Mouse (Mus musculus) intestine, embryonic 14.5 days (tissue): ENCODE results near the gene Map3k5. TPM values are rescaled to one million over a fixed set of nuclear protein-coding genes. Genes with fewer than 3 reads are reported as not detected.

Experiments used
- ATAC-seq: fragments of 200-750 bp; cut with Nextera tagmentation; replicated peaks from 2 replicates; pipeline ENCODE4 v1.8.0; 2017; ENCODE audit warnings: low read depth, moderate number of reproducible peaks, moderate TSS enrichment, moderate library complexity; ENCODE audit not compliant: low FRiP score, low TSS enrichment
- DNase-seq: peaks from one replicate; pipeline ENCODE4 v3.0.0-alpha.2; 2018; ENCODE audit warnings: low spot score
- H3K27ac ChIP-seq: fragments of 300-500 bp; sonication (generic); 2 replicates; pipeline ENCODE4 v1.5.1; 2014; ENCODE audit warnings: low read depth, mild to moderate bottlenecking, control low read depth
- H3K27me3 ChIP-seq: fragments of 300-500 bp; sonication (generic); replicated peaks from 2 replicates; pipeline ENCODE4 v1.6.1; 2014; ENCODE audit warnings: low read length, control low read depth; ENCODE audit not compliant: control insufficient read depth, insufficient read depth
- H3K36me3 ChIP-seq: fragments of 300-500 bp; sonication (generic); 2 replicates; pipeline ENCODE4 v1.6.1; 2014; ENCODE audit warnings: low read length, control low read depth; ENCODE audit not compliant: control insufficient read depth, insufficient read depth
- H3K4me1 ChIP-seq: fragments of 300-500 bp; sonication (generic); replicated peaks from 2 replicates; pipeline ENCODE4 v1.6.1; 2014; ENCODE audit warnings: low read length, control low read depth, mixed read lengths; ENCODE audit not compliant: control insufficient read depth, insufficient read depth
- H3K4me2 ChIP-seq: fragments of 300-500 bp; sonication (generic); 2 replicates; pipeline ENCODE4 v1.6.1; 2014; ENCODE audit warnings: low read length
- H3K4me3 ChIP-seq: fragments of 300-500 bp; sonication (generic); 2 replicates; pipeline ENCODE4 v1.5.1; 2014; ENCODE audit warnings: low read depth, low read length, control low read depth, mixed read lengths
- H3K9ac ChIP-seq: fragments of 300-500 bp; sonication (generic); 2 replicates; pipeline ENCODE4 v1.6.1; 2014; ENCODE audit warnings: mild to moderate bottlenecking, low read length
- H3K9me3 ChIP-seq: fragments of 300-500 bp; sonication (generic); 2 replicates; pipeline ENCODE4 v1.6.1; 2016; ENCODE audit warnings: low read length, control low read depth; ENCODE audit not compliant: control insufficient read depth
- WGBS: fragments of 180-500 bp; shearing (Covaris S2); extraction: QIAGEN DNeasy Blood & Tissue Kit; methylation state at CpG from one replicate; pipeline ENCODE4 v1.1.7; 2014; 5-methylcytosine and 5-hydroxymethylcytosine counted together
- polyA plus RNA-seq: library from polyadenylated mRNA; unstranded; fragments of >200 nt; fragmentation: Nextera tagmentation; extraction: Ambion mirVana; gene quantifications from 2 replicates; pipeline ENCODE4 v1.2.1, GENCODE M21; 2014

The Map3k5 gene
- polyA plus RNA-seq: 2.8 and 3.1 TPM in 2 replicates

GRCm38 (mm10) chr10:19934384-19935294 lies at the start of gene Map3k5:
Gene Map3k5 (plus strand): TSS chr10:19934472.
- H3K4me3 ChIP-seq: peak within 1 kb of the TSS; percentile 74
- H3K27me3 ChIP-seq: peaks cover 2% of the 10 kb centered on the region; the same call in 1 of the 2 replicates
- no peaks in the 10 kb centered on the region for H3K9me3 ChIP-seq
- H3K36me3 ChIP-seq: no peaks in the 10 kb centered on the region
- peak within 1 kb of the TSS; percentile 77 for H3K27ac ChIP-seq
- DNase-seq (peak; percentile 83), ATAC-seq (peak; percentile 65)
- H3K9ac ChIP-seq: peak within 1 kb of the TSS; percentile 64
- peaks cover 12% of the 10 kb centered on the region for H3K4me1 ChIP-seq
- peak within 1 kb of the TSS; percentile 74 for H3K4me2 ChIP-seq
- under 1% methylated on average over 88 of the region's 95 CpGs for WGBS

DNA sequence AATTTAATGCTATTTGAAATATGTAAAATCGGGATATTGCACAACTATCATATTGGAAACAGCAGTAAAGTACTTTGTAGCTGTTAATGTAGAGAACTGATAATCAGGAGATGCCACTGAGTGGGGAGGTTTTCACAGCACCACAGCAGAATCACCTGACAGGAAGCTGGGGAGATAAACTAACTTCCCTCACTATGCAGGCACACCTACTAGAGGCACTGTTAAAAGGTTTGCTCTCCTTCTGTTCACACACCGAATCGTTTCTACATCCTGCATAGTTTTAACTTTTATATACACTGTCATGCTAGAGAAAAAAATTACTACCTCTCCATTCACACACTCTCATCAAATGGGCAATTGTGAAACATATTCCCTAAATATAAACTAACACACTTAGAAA lies 48.0 kb upstream of the Map3k5 start:
- ATAC-seq (no peak), DNase-seq (no peak)
- no peaks in the 10 kb centered on the region for H3K27me3 ChIP-seq
- H3K4me2 ChIP-seq: no peak overlapping the region
- no peak overlapping the region for H3K9ac ChIP-seq
- no peaks in the 10 kb centered on the region for H3K9me3 ChIP-seq
- H3K27ac ChIP-seq: no peak overlapping the region
- peaks cover 7% of the 10 kb centered on the region; the same call in 1 of the 2 replicates for H3K36me3 ChIP-seq
- H3K4me3 ChIP-seq: no peak overlapping the region
- no peaks in the 10 kb centered on the region for H3K4me1 ChIP-seq
- 73% methylated on average over 3 of the region's 3 CpGs for WGBS

DNA sequence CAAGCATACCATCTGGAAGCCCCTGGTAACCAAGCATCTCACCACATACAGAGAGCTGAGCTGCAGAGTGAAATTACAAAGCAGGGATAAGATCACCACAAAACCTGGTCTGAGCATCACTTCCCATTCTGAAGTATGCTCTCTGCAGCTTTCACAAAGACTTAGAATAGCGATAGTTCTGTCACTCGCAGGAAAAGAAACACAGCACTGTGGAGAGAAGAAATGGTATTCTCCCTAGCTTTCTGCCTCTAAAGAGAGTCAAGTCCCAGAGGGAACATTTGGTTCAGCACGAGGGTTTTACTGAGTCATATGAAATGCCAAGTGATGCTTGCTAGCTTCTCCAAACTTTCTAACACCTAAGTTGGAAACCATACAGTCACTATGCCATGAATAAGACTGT lies 44.4 kb upstream of the Map3k5 start:
- Histone ChIP-seq H3K27me3 (no peaks in the 10 kb centered on the region), H3K9ac (no peak overlapping the region), H3K4me2 (no peak overlapping the region), H3K4me1 (0 out of 2 replicates have a peak, but pooled peaks cover 3% of the 10 kb centered on the region), H3K36me3 (0 out of 2 replicates have a peak, but pooled peaks cover 6% of the 10 kb centered on the region), H3K9me3 (no peaks in the 10 kb centered on the region), H3K27ac (no peak overlapping the region), H3K4me3 (no peak overlapping the region)
- DNase-seq (no peak), ATAC-seq (no peak)
- 89% methylated on average over 3 of the region's 3 CpGs for WGBS

GRCm38 (mm10) chr10:19891686-19892085 lies 42.6 kb upstream of the Map3k5 start:
- no peak for DNase-seq

GRCm38 (mm10) chr10:19893146-19893545 lies 41.1 kb upstream of the Map3k5 start:
- Histone ChIP-seq H3K4me1 (0 out of 2 replicates have a peak, but pooled peaks cover 3% of the 10 kb centered on the region), H3K27ac (no peak overlapping the region), H3K9me3 (no peaks in the 10 kb centered on the region), H3K4me3 (no peak overlapping the region), H3K9ac (no peak overlapping the region), H3K27me3 (no peaks in the 10 kb centered on the region), H3K36me3 (0 out of 2 replicates have a peak, but pooled peaks cover 6% of the 10 kb centered on the region), H3K4me2 (no peak overlapping the region)
- no peak for ATAC-seq
- 43% methylated on average over 6 of the region's 6 CpGs for WGBS
- no peak for DNase-seq

More at GRCm38 (mm10) chr10:19891686-19892085, 42.6 kb upstream of the Map3k5 start:
- Histone ChIP-seq H3K4me2 (no peak overlapping the region), H3K27me3 (no peaks in the 10 kb centered on the region), H3K9me3 (no peaks in the 10 kb centered on the region), H3K36me3 (0 out of 2 replicates have a peak, but pooled peaks cover 6% of the 10 kb centered on the region), H3K27ac (no peak overlapping the region), H3K9ac (no peak overlapping the region), H3K4me3 (no peak overlapping the region), H3K4me1 (0 out of 2 replicates have a peak, but pooled peaks cover 3% of the 10 kb centered on the region)
- no peak for ATAC-seq
- WGBS: 56% methylated on average over 3 of the region's 3 CpGs

DNA sequence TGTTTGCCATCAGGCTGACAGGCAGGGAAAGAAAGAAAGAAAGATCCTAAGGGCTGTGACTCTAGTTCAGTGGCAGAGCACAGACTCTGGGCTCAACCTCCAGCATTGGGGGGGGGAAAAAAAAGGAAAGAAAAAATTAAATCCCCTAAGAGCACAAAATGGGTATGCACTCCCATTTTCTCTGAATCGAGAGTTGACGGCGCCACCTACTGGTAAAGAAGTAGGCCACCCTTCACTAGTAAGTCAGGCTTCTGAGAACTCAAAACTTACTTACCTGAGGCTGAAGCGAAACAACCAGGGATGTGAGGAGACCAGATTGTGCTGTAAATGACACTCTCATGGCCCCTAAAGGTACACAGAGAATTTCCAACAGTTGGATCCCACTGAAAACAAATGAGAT lies 40.3 kb upstream of the Map3k5 start:
- Histone ChIP-seq H3K27ac (no peak overlapping the region), H3K4me3 (no peak overlapping the region), H3K9ac (no peak overlapping the region), H3K9me3 (no peaks in the 10 kb centered on the region), H3K4me2 (no peak overlapping the region), H3K27me3 (no peaks in the 10 kb centered on the region), H3K4me1 (0 out of 2 replicates have a peak, but pooled peaks cover 3% of the 10 kb centered on the region), H3K36me3 (0 out of 2 replicates have a peak, but pooled peaks cover 2% of the 10 kb centered on the region)
- no peak for ATAC-seq
- 16% methylated on average over 4 of the region's 4 CpGs for WGBS
- DNase-seq: peak; percentile 56

DNA sequence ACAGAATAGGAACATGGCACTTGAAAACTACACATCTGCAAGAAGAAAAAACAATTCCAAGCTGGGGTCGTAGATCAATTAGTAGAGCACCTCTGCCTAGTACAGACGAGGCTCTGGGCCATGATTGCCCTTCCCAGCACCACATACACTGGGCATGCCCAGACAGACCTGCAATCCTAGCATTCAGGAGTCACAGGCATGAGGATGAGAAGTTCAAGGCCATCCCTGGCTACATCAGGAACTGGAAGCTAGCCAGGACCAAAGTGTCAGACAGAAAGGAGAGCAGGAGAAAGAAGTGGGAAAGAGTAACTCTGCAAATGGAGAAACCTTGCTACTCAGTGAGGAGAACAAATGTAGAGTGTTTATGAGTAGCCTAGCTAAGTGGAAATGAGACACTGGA lies 34.1 kb upstream of the Map3k5 start:
- Histone ChIP-seq H3K36me3 (0 out of 2 replicates have a peak, but pooled peaks cover 5% of the 10 kb centered on the region), H3K27me3 (no peaks in the 10 kb centered on the region), H3K9ac (no peak overlapping the region), H3K9me3 (no peaks in the 10 kb centered on the region), H3K27ac (no peak overlapping the region), H3K4me2 (no peak overlapping the region), H3K4me3 (no peak overlapping the region), H3K4me1 (no peaks in the 10 kb centered on the region)
- ATAC-seq (no peak), DNase-seq (no peak)
- WGBS: 62% methylated on average over 2 of the region's 2 CpGs

DNA sequence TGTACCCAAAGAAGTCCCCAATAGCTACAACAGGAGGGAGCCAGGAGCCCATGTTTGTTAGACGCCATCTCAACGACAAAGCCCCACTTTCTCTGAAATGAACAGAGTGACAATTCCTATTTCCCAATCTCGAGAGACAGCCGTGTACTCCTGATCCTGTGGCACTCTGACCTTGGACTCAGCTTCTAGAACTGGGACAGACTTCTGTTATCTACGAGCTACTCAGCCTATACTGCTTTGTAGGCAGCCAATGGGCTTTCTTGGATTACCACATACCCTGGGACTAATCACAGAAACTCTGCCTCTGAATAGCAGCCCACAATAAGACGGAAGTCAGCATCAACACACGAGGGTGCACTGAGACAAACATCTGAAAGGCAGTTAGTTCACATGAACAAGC lies 32.3 kb upstream of the Map3k5 start:
- no peak overlapping the region for H3K27ac ChIP-seq
- H3K27me3 ChIP-seq: no peaks in the 10 kb centered on the region
- no peak overlapping the region for H3K4me3 ChIP-seq
- ATAC-seq (no peak), DNase-seq (no peak)
- 87% methylated on average over 7 of the region's 7 CpGs for WGBS
- H3K9me3 ChIP-seq: no peaks in the 10 kb centered on the region
- H3K4me1 ChIP-seq: no peaks in the 10 kb centered on the region
- H3K9ac ChIP-seq: no peak overlapping the region
- H3K36me3 ChIP-seq: 0 out of 2 replicates have a peak, but pooled peaks cover 5% of the 10 kb centered on the region
- H3K4me2 ChIP-seq: no peak overlapping the region
